Mouse (Mus musculus) natural killer cell, adult 2 months (primary cell): ENCODE data around the gene Ddx43.
"Not testable (repeated sequence)": the region's sequence is repeated elsewhere in the genome, so short reads cannot be mapped to it uniquely, and the experiment has no call there.

Experiments used
- DNase-seq, 2 experiments: peaks; one replicate each; pipeline ENCODE4 v3.0.0; 2022; ENCODE audit warnings: low spot score in 2 of 2

Ddx43 gene

GRCm38 (mm10) chr9:78395630-78396351, at the start of gene Ddx43:
Ddx43 (plus strand) TSS chr9:78395777.
- DNase-seq, result peak; percentile 58 to 59

- no peak for DNase-seq
These were observed 48.6 kb upstream of the Ddx43 start for GRCm38 (mm10) chr9:78347004-78347403.

- DNase-seq, result not testable (repeated sequence)
These were observed 47.2 kb upstream of the Ddx43 start for GRCm38 (mm10) chr9:78348206-78349004.

- not testable (repeated sequence) for DNase-seq
These were observed 46.4 kb upstream of the Ddx43 start for GRCm38 (mm10) chr9:78349141-78349540.

GRCm38 (mm10) chr9:78350007-78350406, 45.6 kb upstream of the Ddx43 start:
- not testable (repeated sequence) for DNase-seq

GRCm38 (mm10) chr9:78351504-78352220, 43.9 kb upstream of the Ddx43 start:
- DNase-seq, result no peak

GRCm38 (mm10) chr9:78354665-78355578, 40.7 kb upstream of the Ddx43 start:
- DNase-seq, result no peak

GRCm38 (mm10) chr9:78355611-78356010, 40.0 kb upstream of the Ddx43 start, which contains the start of gene Gsta2:
Gsta2 (minus strand) TSS chr9:78355788.
- no peak for DNase-seq

- peak; percentile 21 to 40 for DNase-seq
These were observed 37.5 kb upstream of the Ddx43 start for GRCm38 (mm10) chr9:78358053-78358452.

GRCm38 (mm10) chr9:78359750-78360483, 35.7 kb upstream of the Ddx43 start:
- no peak for DNase-seq

- DNase-seq, result no peak
These were observed 35.1 kb upstream of the Ddx43 start for GRCm38 (mm10) chr9:78360484-78360872.

- DNase-seq, result no peak
These were observed 32.2 kb upstream of the Ddx43 start for GRCm38 (mm10) chr9:78363374-78363773.

- DNase-seq, result no peak
These were observed 30.9 kb upstream of the Ddx43 start for GRCm38 (mm10) chr9:78364701-78365100.

GRCm38 (mm10) chr9:78365850-78366544, 29.6 kb upstream of the Ddx43 start:
- DNase-seq, result no peak

GRCm38 (mm10) chr9:78367959-78368358, 27.6 kb upstream of the Ddx43 start, which contains the start of gene Dppa5a:
Dppa5a (minus strand) TSS chr9:78368177.
- not testable (repeated sequence) for DNase-seq

GRCm38 (mm10) chr9:78368671-78369293, 26.8 kb upstream of the Ddx43 start:
- DNase-seq, result no peak

- DNase-seq, result no peak
These were observed 26.2 kb upstream of the Ddx43 start for GRCm38 (mm10) chr9:78369349-78369748.

- no peak for DNase-seq
These were observed 25.8 kb upstream of the Ddx43 start for GRCm38 (mm10) chr9:78369786-78370185.

GRCm38 (mm10) chr9:78371441-78371840, 24.1 kb upstream of the Ddx43 start:
- DNase-seq, result no peak
